Mouse (Mus musculus) limb, embryonic 11.5 days (tissue): ENCODE results near the gene Garnl3. TPM values are rescaled to one million over a fixed set of nuclear protein-coding genes. Genes with fewer than 3 reads are reported as not detected.

Experiments
- ATAC-seq: fragments of 200-750 bp; cut with Nextera tagmentation; 2 replicates; pipeline ENCODE4 v1.8.0; 2017; ENCODE audit warnings: low read depth; ENCODE audit not compliant: insufficient number of reproducible peaks, low FRiP score, low TSS enrichment
- DNase-seq: peaks from one replicate; pipeline ENCODE4 v3.0.0-alpha.2; 2015; ENCODE audit warnings: low spot score
- H3K27ac ChIP-seq: fragments of 300-500 bp; sonication (generic); replicated peaks from 2 replicates; pipeline ENCODE4 v1.5.1; 2014; ENCODE audit warnings: low read depth, mild to moderate bottlenecking, low read length
- H3K27me3 ChIP-seq: fragments of 300-500 bp; sonication (generic); 2 replicates; pipeline ENCODE4 v1.6.1; 2014; ENCODE audit warnings: mild to moderate bottlenecking, low read length, mixed read lengths; ENCODE audit not compliant: control insufficient read depth, insufficient read depth
- H3K36me3 ChIP-seq: fragments of 300-500 bp; sonication (generic); 2 replicates; pipeline ENCODE4 v1.6.1; 2014; ENCODE audit warnings: mild to moderate bottlenecking, low read length, moderate library complexity, mixed read lengths; ENCODE audit not compliant: control insufficient read depth, insufficient read depth
- H3K4me1 ChIP-seq: fragments of 300-500 bp; sonication (generic); 2 replicates; pipeline ENCODE4 v1.6.1; 2014; ENCODE audit warnings: low read length, mixed read lengths; ENCODE audit not compliant: control insufficient read depth, insufficient read depth
- H3K4me2 ChIP-seq: fragments of 300-500 bp; sonication (generic); 2 replicates; pipeline ENCODE4 v1.6.1; 2014; ENCODE audit warnings: low read depth, mild to moderate bottlenecking, moderate library complexity; ENCODE audit not compliant: severe bottlenecking
- H3K4me3 ChIP-seq: fragments of 300-500 bp; sonication (generic); 2 replicates; pipeline ENCODE4 v1.5.1; 2014; ENCODE audit warnings: low read depth, low read length
- H3K9ac ChIP-seq: fragments of 300-500 bp; sonication (generic); 2 replicates; pipeline ENCODE4 v1.6.1; 2014; ENCODE audit warnings: mild to moderate bottlenecking, low read length
- H3K9me3 ChIP-seq: fragments of 300-500 bp; sonication (generic); 2 replicates; pipeline ENCODE4 v1.6.1; 2016; ENCODE audit warnings: low read length; ENCODE audit not compliant: control insufficient read depth
- WGBS: fragments of 180-500 bp; shearing (Covaris S2); extraction: QIAGEN DNeasy Blood & Tissue Kit; methylation state at CpG from one replicate; pipeline ENCODE4 v1.1.7; 2014; 5-methylcytosine and 5-hydroxymethylcytosine counted together
- polyA plus RNA-seq: library from polyadenylated mRNA; unstranded; fragments of >200 nt; fragmentation: Nextera tagmentation; extraction: Ambion mirVana; gene quantifications from 2 replicates; pipeline ENCODE4 v1.2.1, GENCODE M21; 2014

The Garnl3 gene
- polyA plus RNA-seq, 1 experiment from 2014 or later: 10.4 TPM

- H3K4me1 ChIP-seq: no peaks in the 10 kb centered on the region
- no peak for ATAC-seq
- no peaks in the 10 kb centered on the region for H3K36me3 ChIP-seq
- H3K9ac ChIP-seq: no peak overlapping the region
- 45% methylated on average over 3 of the region's 3 CpGs for WGBS
- H3K9me3 ChIP-seq: no peaks in the 10 kb centered on the region
- DNase-seq: no peak
- H3K4me3 ChIP-seq: no peak overlapping the region
- no peak overlapping the region for H3K27ac ChIP-seq
- H3K27me3 ChIP-seq: no peaks in the 10 kb centered on the region
- H3K4me2 ChIP-seq: no peak overlapping the region
Measured at GRCm38 (mm10) chr2:33074188-33074587, 57.3 kb downstream of the Garnl3 start.

DNA sequence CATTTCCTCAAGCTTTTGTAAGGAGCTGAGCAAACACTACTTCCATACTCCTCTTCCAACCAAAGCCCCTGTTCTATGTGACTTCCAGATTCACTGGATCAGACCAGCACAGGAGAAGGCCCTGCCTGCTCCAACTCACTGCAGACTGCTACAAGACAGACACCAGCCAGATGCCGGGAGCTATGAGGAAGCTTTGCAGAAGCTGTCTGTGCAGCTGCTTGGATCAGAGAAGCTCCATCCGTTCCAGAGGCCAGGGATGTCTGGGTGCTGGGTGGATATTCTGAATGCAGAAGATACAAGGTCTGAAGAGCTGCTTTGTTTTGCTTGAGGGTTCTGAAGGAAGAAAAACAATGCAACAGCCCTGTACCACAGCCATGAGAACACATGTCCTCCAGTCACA, 59.1 kb downstream of the Garnl3 start:
- no peaks in the 10 kb centered on the region for H3K4me1 ChIP-seq
- H3K27me3 ChIP-seq: no peaks in the 10 kb centered on the region
- H3K27ac ChIP-seq: no peak overlapping the region
- no peak overlapping the region for H3K4me2 ChIP-seq
- ATAC-seq (no peak), DNase-seq (no peak)
- no peaks in the 10 kb centered on the region for H3K9me3 ChIP-seq
- no peak overlapping the region for H3K9ac ChIP-seq
- WGBS: 61% methylated on average over 2 of the region's 2 CpGs
- no peaks in the 10 kb centered on the region for H3K36me3 ChIP-seq
- no peak overlapping the region for H3K4me3 ChIP-seq

- Histone ChIP-seq H3K4me1 (no peaks in the 10 kb centered on the region), H3K9ac (no peak overlapping the region), H3K4me3 (no peak overlapping the region), H3K9me3 (no peaks in the 10 kb centered on the region), H3K4me2 (no peak overlapping the region), H3K36me3 (no peaks in the 10 kb centered on the region), H3K27ac (no peak overlapping the region), H3K27me3 (no peaks in the 10 kb centered on the region)
- ATAC-seq (no peak), DNase-seq (no peak)
- WGBS: 59% methylated on average over 1 of the region's 1 CpGs
Measured at GRCm38 (mm10) chr2:33065610-33066009, 65.8 kb downstream of the Garnl3 start.

DNA sequence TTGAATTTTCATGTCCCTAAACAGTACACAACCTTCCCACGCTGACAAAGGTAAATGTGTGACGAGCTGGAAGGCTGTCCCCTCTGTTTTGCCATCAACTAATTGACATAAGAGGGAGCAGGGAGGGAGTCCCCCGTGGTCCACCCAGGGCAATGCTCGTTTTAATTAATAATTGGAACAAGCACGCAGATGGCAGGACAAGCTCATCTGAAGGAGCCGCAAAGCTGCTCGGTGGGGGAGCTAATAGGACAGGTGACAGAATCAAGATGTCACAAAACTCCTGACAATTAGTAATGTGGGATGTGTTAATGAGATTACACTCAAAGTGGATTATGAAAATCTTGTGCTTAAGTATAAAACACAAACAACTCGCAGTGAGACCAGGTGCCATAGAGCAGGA, 68.7 kb downstream of the Garnl3 start:
- Histone ChIP-seq H3K36me3 (no peaks in the 10 kb centered on the region), H3K9ac (no peak overlapping the region), H3K9me3 (no peaks in the 10 kb centered on the region), H3K4me3 (no peak overlapping the region), H3K4me1 (0 out of 2 replicates have a peak, but pooled peaks cover 2% of the 10 kb centered on the region), H3K27ac (no peak overlapping the region), H3K27me3 (no peaks in the 10 kb centered on the region), H3K4me2 (no peak overlapping the region)
- no peak for ATAC-seq
- WGBS: 55% methylated on average over 8 of the region's 8 CpGs
- no peak for DNase-seq

GRCm38 (mm10) chr2:33058926-33059325, 72.5 kb downstream of the Garnl3 start:
- Histone ChIP-seq H3K9ac (no peak overlapping the region), H3K27me3 (no peaks in the 10 kb centered on the region), H3K4me2 (no peak overlapping the region), H3K4me1 (0 out of 2 replicates have a peak, but pooled peaks cover 6% of the 10 kb centered on the region), H3K9me3 (no peaks in the 10 kb centered on the region), H3K27ac (no peak overlapping the region), H3K36me3 (no peaks in the 10 kb centered on the region), H3K4me3 (no peak overlapping the region)
- DNase-seq (no peak), ATAC-seq (no peak)
- 82% methylated on average over 5 of the region's 5 CpGs for WGBS

GRCm38 (mm10) chr2:33057514-33057913, 73.9 kb downstream of the Garnl3 start:
- H3K9ac ChIP-seq: no peak overlapping the region
- H3K4me1 ChIP-seq: 0 out of 2 replicates have a peak, but pooled peaks cover 6% of the 10 kb centered on the region
- no peaks in the 10 kb centered on the region for H3K36me3 ChIP-seq
- WGBS: 90% methylated on average over 7 of the region's 7 CpGs
- DNase-seq: no peak
- H3K4me3 ChIP-seq: no peak overlapping the region
- no peak for ATAC-seq
- H3K4me2 ChIP-seq: no peak overlapping the region
- H3K9me3 ChIP-seq: no peaks in the 10 kb centered on the region
- no peak overlapping the region for H3K27ac ChIP-seq
- no peaks in the 10 kb centered on the region for H3K27me3 ChIP-seq

- H3K27me3 ChIP-seq: no peaks in the 10 kb centered on the region
- H3K4me1 ChIP-seq: 0 out of 2 replicates have a peak, but pooled peaks cover 4% of the 10 kb centered on the region
- no peaks in the 10 kb centered on the region for H3K36me3 ChIP-seq
- H3K9me3 ChIP-seq: no peaks in the 10 kb centered on the region
- no peak overlapping the region for H3K9ac ChIP-seq
- H3K27ac ChIP-seq: no peak overlapping the region
- H3K4me3 ChIP-seq: no peak overlapping the region
- no peak overlapping the region for H3K4me2 ChIP-seq
- ATAC-seq (no peak), DNase-seq (peak; percentile 26)
- WGBS: 33% methylated on average over 10 of the region's 10 CpGs
Measured at GRCm38 (mm10) chr2:33053966-33054365, 77.5 kb downstream of the Garnl3 start.

DNA sequence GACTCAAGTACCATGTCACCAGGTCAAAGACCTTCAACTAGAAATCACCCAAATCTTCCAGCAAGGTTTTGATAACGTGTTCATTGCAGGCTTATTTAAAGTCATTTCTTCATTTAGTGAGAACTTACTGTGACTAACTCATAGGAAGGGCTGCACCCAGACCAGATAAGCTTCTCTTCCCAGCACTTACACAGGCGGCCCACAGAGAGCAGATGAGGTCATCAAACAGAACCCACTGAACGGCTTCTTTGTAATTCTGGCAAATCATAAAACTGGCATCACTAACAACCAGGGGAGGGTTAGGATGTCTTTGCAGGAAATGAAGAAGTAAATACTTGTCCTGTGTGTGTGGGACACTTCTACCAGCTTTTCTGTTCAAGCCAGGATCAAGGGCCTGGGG, 84.1 kb downstream of the Garnl3 start:
- H3K27ac ChIP-seq: no peak overlapping the region
- H3K36me3 ChIP-seq: no peaks in the 10 kb centered on the region
- no peak overlapping the region for H3K4me2 ChIP-seq
- H3K4me1 ChIP-seq: no peaks in the 10 kb centered on the region
- no peak overlapping the region for H3K9ac ChIP-seq
- ATAC-seq (no peak), DNase-seq (no peak)
- 57% methylated on average over 3 of the region's 3 CpGs for WGBS
- no peak overlapping the region for H3K4me3 ChIP-seq
- no peaks in the 10 kb centered on the region for H3K9me3 ChIP-seq
- no peaks in the 10 kb centered on the region for H3K27me3 ChIP-seq

GRCm38 (mm10) chr2:33046919-33047318, 84.5 kb downstream of the Garnl3 start:
- Histone ChIP-seq H3K4me2 (no peak overlapping the region), H3K4me1 (no peaks in the 10 kb centered on the region), H3K36me3 (no peaks in the 10 kb centered on the region), H3K9ac (no peak overlapping the region), H3K4me3 (no peak overlapping the region), H3K27ac (no peak overlapping the region), H3K27me3 (no peaks in the 10 kb centered on the region), H3K9me3 (no peaks in the 10 kb centered on the region)
- 77% methylated on average over 5 of the region's 5 CpGs for WGBS
- ATAC-seq (no peak), DNase-seq (no peak)
